Mouse (Mus musculus) midbrain, embryonic 13.5 days (tissue): Measurements from ENCODE around the gene Vnn3. TPM values are rescaled to one million over a fixed set of nuclear protein-coding genes. Genes with fewer than 3 reads are reported as not detected.

Experiments used
- ATAC-seq: fragments of 200-750 bp; cut with Nextera tagmentation; 2 replicates; pipeline ENCODE4 v1.8.0; 2017; ENCODE audit warnings: mild to moderate bottlenecking, moderate TSS enrichment, moderate library complexity
- H3K27ac ChIP-seq: fragments of 300-500 bp; sonication (generic); 2 replicates; pipeline ENCODE4 v1.5.1; 2015; ENCODE audit warnings: inconsistent platforms, mild to moderate bottlenecking, moderate library complexity
- H3K27me3 ChIP-seq: fragments of 300-500 bp; sonication (generic); 2 replicates; pipeline ENCODE4 v1.6.1; 2015; ENCODE audit warnings: mild to moderate bottlenecking, inconsistent platforms
- H3K36me3 ChIP-seq: fragments of 300-500 bp; sonication (generic); 2 replicates; pipeline ENCODE4 v1.6.1; 2015; ENCODE audit warnings: mild to moderate bottlenecking, inconsistent platforms
- H3K4me1 ChIP-seq: fragments of 300-500 bp; sonication (generic); replicated peaks from 2 replicates; pipeline ENCODE4 v1.6.1; 2015; ENCODE audit warnings: inconsistent platforms
- H3K4me2 ChIP-seq: fragments of 300-500 bp; sonication (generic); replicated peaks from 2 replicates; pipeline ENCODE4 v1.6.1; 2015; ENCODE audit warnings: moderate library complexity, mild to moderate bottlenecking, inconsistent platforms
- H3K4me3 ChIP-seq: fragments of 300-500 bp; sonication (generic); replicated peaks from 2 replicates; pipeline ENCODE4 v1.5.1; 2015; ENCODE audit warnings: mild to moderate bottlenecking, inconsistent platforms
- H3K9ac ChIP-seq: fragments of 300-500 bp; sonication (generic); replicated peaks from 2 replicates; pipeline ENCODE4 v1.6.1; 2015; ENCODE audit warnings: mild to moderate bottlenecking, inconsistent platforms
- H3K9me3 ChIP-seq: fragments of 300-500 bp; sonication (generic); 2 replicates; pipeline ENCODE4 v1.6.1; 2016; ENCODE audit warnings: mild to moderate bottlenecking, inconsistent platforms
- WGBS: fragments of 180-500 bp; shearing (Covaris S2); methylation state at CpG from one replicate; pipeline ENCODE4 v1.1.7; 2015; 5-methylcytosine and 5-hydroxymethylcytosine counted together
- polyA plus RNA-seq: library from polyadenylated mRNA; unstranded; fragments of >200 nt; fragmentation: Nextera tagmentation; extraction: Ambion mirVana; gene quantifications from 2 replicates; pipeline ENCODE4 v1.2.1, GENCODE M21; 2015

Gene Vnn3
- polyA plus RNA-seq, 1 experiment from 2014 or later, result not detected

GRCm38 (mm10) chr10:23837115-23837514 lies 14.1 kb upstream of the Vnn3 start:
- WGBS, result 86% methylated on average over 3 of the region's 3 CpGs

GRCm38 (mm10) chr10:23838910-23839309 lies 12.4 kb upstream of the Vnn3 start:
- no peak overlapping the region for H3K4me3 ChIP-seq
- H3K27ac ChIP-seq, result no peak overlapping the region
- no peaks in the 10 kb centered on the region for H3K4me1 ChIP-seq
- ATAC-seq, result no peak
- WGBS, result 95% methylated on average over 3 of the region's 3 CpGs
- H3K4me2 ChIP-seq, result no peak overlapping the region
- no peaks in the 10 kb centered on the region for H3K27me3 ChIP-seq
- H3K36me3 ChIP-seq, result no peaks in the 10 kb centered on the region
- H3K9me3 ChIP-seq, result no peaks in the 10 kb centered on the region
- H3K9ac ChIP-seq, result no peak overlapping the region

More at GRCm38 (mm10) chr10:23837115-23837514, 14.1 kb upstream of the Vnn3 start:
- no peak overlapping the region for H3K4me2 ChIP-seq
- H3K9ac ChIP-seq, result no peak overlapping the region
- H3K9me3 ChIP-seq, result no peaks in the 10 kb centered on the region
- H3K4me1 ChIP-seq, result no peaks in the 10 kb centered on the region
- no peaks in the 10 kb centered on the region for H3K36me3 ChIP-seq
- ATAC-seq, result no peak
- H3K4me3 ChIP-seq, result no peak overlapping the region
- no peaks in the 10 kb centered on the region for H3K27me3 ChIP-seq
- H3K27ac ChIP-seq, result no peak overlapping the region

- no peaks in the 10 kb centered on the region for H3K27me3 ChIP-seq
- H3K27ac ChIP-seq, result no peak overlapping the region
- no peak for ATAC-seq
- H3K9me3 ChIP-seq, result no peaks in the 10 kb centered on the region
- H3K36me3 ChIP-seq, result no peaks in the 10 kb centered on the region
- 59% methylated on average over 9 of the region's 9 CpGs for WGBS
- H3K4me2 ChIP-seq, result no peak overlapping the region
- H3K4me1 ChIP-seq, result no peaks in the 10 kb centered on the region
- H3K9ac ChIP-seq, result no peak overlapping the region
- no peak overlapping the region for H3K4me3 ChIP-seq
Observed at GRCm38 (mm10) chr10:23839368-23839767, 11.9 kb upstream of the Vnn3 start.

- Histone ChIP-seq H3K27ac (no peak overlapping the region), H3K27me3 (no peaks in the 10 kb centered on the region), H3K4me1 (no peaks in the 10 kb centered on the region), H3K9ac (no peak overlapping the region), H3K9me3 (no peaks in the 10 kb centered on the region), H3K36me3 (no peaks in the 10 kb centered on the region), H3K4me3 (no peak overlapping the region), H3K4me2 (no peak overlapping the region)
- 85% methylated on average over 4 of the region's 4 CpGs for WGBS
- ATAC-seq, result no peak
Observed at GRCm38 (mm10) chr10:23840496-23840895, 10.8 kb upstream of the Vnn3 start.

- H3K27me3 ChIP-seq, result no peaks in the 10 kb centered on the region
- H3K4me3 ChIP-seq, result no peak overlapping the region
- H3K27ac ChIP-seq, result no peak overlapping the region
- H3K4me2 ChIP-seq, result no peak overlapping the region
- 93% methylated on average over 2 of the region's 2 CpGs for WGBS
- H3K9me3 ChIP-seq, result no peaks in the 10 kb centered on the region
- no peak overlapping the region for H3K9ac ChIP-seq
- no peaks in the 10 kb centered on the region for H3K4me1 ChIP-seq
- no peaks in the 10 kb centered on the region for H3K36me3 ChIP-seq
- ATAC-seq, result no peak
Observed at GRCm38 (mm10) chr10:23852096-23852495, 834 bp downstream of the Vnn3 start.

GRCm38 (mm10) chr10:23864362-23865312 lies 13.4 kb downstream of the Vnn3 start:
- Histone ChIP-seq H3K9me3 (no peaks in the 10 kb centered on the region; the same call in 1 of the 2 replicates), H3K36me3 (no peaks in the 10 kb centered on the region), H3K27me3 (no peaks in the 10 kb centered on the region), H3K4me3 (no peak overlapping the region), H3K9ac (no peak overlapping the region), H3K4me2 (no peak overlapping the region), H3K27ac (no peak overlapping the region), H3K4me1 (no peaks in the 10 kb centered on the region)
- 84% methylated on average over 9 of the region's 9 CpGs for WGBS
- no peak for ATAC-seq

GRCm38 (mm10) chr10:23880695-23881094 lies 29.4 kb downstream of the Vnn3 start:
- no peaks in the 10 kb centered on the region for H3K36me3 ChIP-seq
- H3K9me3 ChIP-seq, result no peaks in the 10 kb centered on the region
- no peak overlapping the region for H3K27ac ChIP-seq
- no peaks in the 10 kb centered on the region for H3K27me3 ChIP-seq
- no peak for ATAC-seq
- WGBS, result 91% methylated on average over 6 of the region's 6 CpGs
- H3K4me3 ChIP-seq, result no peak overlapping the region
- H3K9ac ChIP-seq, result no peak overlapping the region
- no peak overlapping the region for H3K4me2 ChIP-seq
- H3K4me1 ChIP-seq, result no peaks in the 10 kb centered on the region

GRCm38 (mm10) chr10:23884910-23885309 lies 33.6 kb downstream of the Vnn3 start:
- no peaks in the 10 kb centered on the region for H3K27me3 ChIP-seq
- no peak overlapping the region for H3K4me3 ChIP-seq
- ATAC-seq, result no peak
- 97% methylated on average over 1 of the region's 1 CpGs for WGBS
- no peaks in the 10 kb centered on the region for H3K9me3 ChIP-seq
- H3K4me2 ChIP-seq, result no peak overlapping the region
- H3K4me1 ChIP-seq, result no peaks in the 10 kb centered on the region
- no peak overlapping the region for H3K9ac ChIP-seq
- H3K27ac ChIP-seq, result no peak overlapping the region
- H3K36me3 ChIP-seq, result no peaks in the 10 kb centered on the region

- Histone ChIP-seq H3K9me3 (no peaks in the 10 kb centered on the region), H3K27me3 (no peaks in the 10 kb centered on the region), H3K9ac (no peak overlapping the region), H3K36me3 (no peaks in the 10 kb centered on the region), H3K4me3 (no peak overlapping the region), H3K4me1 (no peaks in the 10 kb centered on the region), H3K4me2 (no peak overlapping the region), H3K27ac (no peak overlapping the region)
- 77% methylated on average over 3 of the region's 3 CpGs for WGBS
- no peak for ATAC-seq
Observed at GRCm38 (mm10) chr10:23886060-23886459, 34.8 kb downstream of the Vnn3 start.

GRCm38 (mm10) chr10:23892987-23893386 lies 41.7 kb downstream of the Vnn3 start:
- Histone ChIP-seq H3K9me3 (no peaks in the 10 kb centered on the region), H3K4me3 (no peak overlapping the region), H3K9ac (no peak overlapping the region), H3K27ac (no peak overlapping the region), H3K27me3 (no peaks in the 10 kb centered on the region), H3K4me2 (no peak overlapping the region), H3K36me3 (no peaks in the 10 kb centered on the region), H3K4me1 (no peaks in the 10 kb centered on the region)
- no peak for ATAC-seq
- 93% methylated on average over 1 of the region's 1 CpGs for WGBS

GRCm38 (mm10) chr10:23894601-23895349 lies 43.5 kb downstream of the Vnn3 start, which contains the start of gene Vnn1:
Vnn1 (plus strand) TSS chr10:23894688.
- Histone ChIP-seq H3K27me3 (no peaks in the 10 kb centered on the region), H3K36me3 (no peaks in the 10 kb centered on the region), H3K4me1 (no peaks in the 10 kb centered on the region), H3K9ac (no peak within 1 kb of the TSS), H3K27ac (no peak within 1 kb of the TSS), H3K4me2 (peak within 1 kb of the TSS; percentile 39), H3K9me3 (no peaks in the 10 kb centered on the region), H3K4me3 (no peak within 1 kb of the TSS)
- no peak for ATAC-seq
- WGBS, result 45% methylated on average over 21 of the region's 21 CpGs

- no peak for ATAC-seq
- no peak overlapping the region for H3K4me2 ChIP-seq
- no peak overlapping the region for H3K27ac ChIP-seq
- no peaks in the 10 kb centered on the region for H3K4me1 ChIP-seq
- H3K9ac ChIP-seq, result no peak overlapping the region
- H3K9me3 ChIP-seq, result no peaks in the 10 kb centered on the region
- no peaks in the 10 kb centered on the region for H3K36me3 ChIP-seq
- H3K4me3 ChIP-seq, result no peak overlapping the region
- WGBS, result 87% methylated on average over 7 of the region's 7 CpGs
- H3K27me3 ChIP-seq, result no peaks in the 10 kb centered on the region
Observed at GRCm38 (mm10) chr10:23895376-23895775, 44.1 kb downstream of the Vnn3 start.
